Mouse (Mus musculus) spleen, postnatal 4 days (tissue): Measurements from ENCODE around the gene Pdzd3.
A peak's percentile ranks its signal among the peaks of the same experiment; 100 is the strongest.

Source experiments
- DNase-seq, 2 experiments: peaks; one replicate each; pipeline ENCODE4 v3.0.0; 2022; ENCODE audit warnings: low spot score in 2 of 2

Pdzd3 gene

GRCm38 (mm10) chr9:44250445-44250844 lies 826 bp downstream of the Pdzd3 start:
- no peak for DNase-seq

- peak; percentile 70 to 83 for DNase-seq
Observed at GRCm38 (mm10) chr9:44249181-44250146, 1.8 kb downstream of the Pdzd3 start.

- DNase-seq: no peak
Observed at GRCm38 (mm10) chr9:44247907-44248306, 3.4 kb downstream of the Pdzd3 start.

GRCm38 (mm10) chr9:44243621-44244020 lies 7.7 kb downstream of the Pdzd3 start:
- DNase-seq: no peak

- no peak for DNase-seq
Observed at GRCm38 (mm10) chr9:44241418-44241817, 9.9 kb downstream of the Pdzd3 start.

DNA sequence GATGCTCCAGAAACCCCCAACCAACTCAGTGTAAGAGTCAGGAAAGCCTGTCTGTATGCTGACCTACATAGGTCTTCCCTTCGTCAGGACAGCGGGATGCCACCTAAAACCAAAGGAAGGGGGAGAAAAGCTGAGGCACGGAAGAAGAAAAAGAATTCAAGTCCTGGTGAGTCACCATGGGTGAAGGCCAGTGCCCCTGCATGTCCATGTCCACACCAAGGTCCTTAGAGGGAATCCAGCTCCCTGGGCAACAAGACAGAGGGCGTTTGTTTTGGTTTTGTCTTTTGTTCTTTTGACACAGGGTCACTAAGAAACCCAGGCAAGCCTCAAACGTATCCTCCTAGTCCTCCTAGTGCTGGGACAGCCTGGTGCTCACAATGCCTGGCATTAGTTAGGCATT lies 10.4 kb downstream of the Pdzd3 start:
- no peak for DNase-seq

DNA sequence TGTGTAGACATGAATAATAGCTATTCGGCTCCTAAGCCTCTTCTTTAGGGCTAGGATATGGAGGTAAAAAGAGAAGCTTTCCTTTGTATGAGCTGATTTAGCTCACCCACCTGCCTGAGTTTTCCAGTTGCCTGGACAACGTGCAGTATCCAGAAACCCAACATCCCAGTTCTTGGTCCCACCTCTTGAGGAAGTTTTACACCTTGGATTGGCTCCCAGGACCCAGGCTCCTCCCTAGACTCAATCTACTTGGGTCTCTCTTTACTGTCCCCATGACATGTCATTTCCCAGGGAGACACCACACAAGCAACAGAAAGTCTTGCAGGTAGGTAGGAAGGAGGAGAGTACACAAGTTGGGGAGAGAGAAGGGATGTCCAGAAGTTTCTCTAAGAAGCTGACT lies 10.9 kb downstream of the Pdzd3 start, which contains the start of gene Ccdc153:
Gene Ccdc153, plus strand, starts transcription at position 278 of the 400 bp plus-strand sequence.
- no peak for DNase-seq

GRCm38 (mm10) chr9:44239447-44239846 lies 11.8 kb downstream of the Pdzd3 start:
- DNase-seq: peak; percentile 55 to 79

DNA sequence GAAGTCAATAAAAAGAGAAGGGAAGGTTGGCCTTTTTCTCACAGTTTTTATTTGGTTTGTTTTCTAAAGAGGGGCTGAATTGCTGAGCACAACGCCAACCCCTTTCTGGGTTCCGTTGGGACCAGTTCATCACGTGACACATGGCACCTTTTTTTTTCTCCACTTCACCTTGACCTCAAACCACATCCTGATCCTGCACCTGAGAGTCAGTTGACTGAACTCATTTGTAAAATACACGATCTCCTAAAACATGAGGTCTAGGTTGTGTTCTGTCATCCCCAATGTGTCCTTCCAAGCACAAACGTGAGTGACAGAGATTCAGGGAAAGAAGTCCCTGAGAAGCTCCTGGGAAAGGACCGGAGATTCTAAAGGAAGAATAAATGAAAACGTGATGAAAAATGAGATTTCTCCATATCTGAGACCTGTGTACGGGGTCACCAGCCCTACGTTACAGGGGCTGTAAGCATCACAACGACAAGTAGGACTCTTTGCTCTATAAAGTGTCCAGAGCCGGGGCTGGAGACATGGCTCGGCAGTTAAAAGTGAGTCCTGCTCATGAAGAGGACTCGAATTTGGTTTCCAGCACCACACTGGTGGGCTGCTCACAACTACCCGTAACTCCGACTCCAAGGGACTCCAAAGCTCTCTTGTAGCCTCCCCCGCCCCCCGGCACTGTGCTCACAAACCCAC lies 12.6 kb downstream of the Pdzd3 start:
- no peak for DNase-seq

GRCm38 (mm10) chr9:44237128-44237527 lies 14.1 kb downstream of the Pdzd3 start:
- DNase-seq: no peak

- DNase-seq: no peak
Observed at GRCm38 (mm10) chr9:44236601-44237000, 14.7 kb downstream of the Pdzd3 start.

GRCm38 (mm10) chr9:44234479-44235427 lies 16.5 kb downstream of the Pdzd3 start:
- peak; percentile 80 to 87 for DNase-seq

GRCm38 (mm10) chr9:44233802-44234478 lies 17.3 kb downstream of the Pdzd3 start, which contains the start of gene Cbl:
Gene Cbl (minus strand): TSS chr9:44234049.
- peak; percentile 98 to 99 for DNase-seq

GRCm38 (mm10) chr9:44233021-44233801 lies 18.1 kb downstream of the Pdzd3 start:
- peak in 1 of 2 experiments; percentile 55 for DNase-seq

- DNase-seq: no peak
Observed at GRCm38 (mm10) chr9:44231609-44232008, 19.7 kb downstream of the Pdzd3 start.

- no peak for DNase-seq
Observed at GRCm38 (mm10) chr9:44225993-44226392, 25.3 kb downstream of the Pdzd3 start.

DNA sequence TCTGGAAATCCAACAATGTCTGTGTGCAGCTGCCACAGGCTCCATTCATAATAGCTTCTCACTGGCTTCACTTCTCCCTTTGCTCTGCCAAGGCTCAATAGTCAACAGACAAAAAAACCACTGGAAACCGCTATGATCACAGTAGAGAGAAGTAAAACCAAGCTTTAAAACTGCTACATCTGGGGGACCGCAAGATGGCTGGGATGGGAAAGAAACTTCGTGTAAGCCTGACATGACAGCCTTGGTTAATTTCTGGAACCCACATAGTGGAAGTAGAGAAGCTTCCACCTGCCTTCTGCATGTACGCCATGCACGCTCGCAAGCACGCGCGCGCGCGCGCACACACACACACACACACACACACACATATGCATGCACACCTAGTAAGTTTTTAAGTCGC lies 37.7 kb downstream of the Pdzd3 start:
- DNase-seq: no peak

GRCm38 (mm10) chr9:44212406-44212805 lies 38.9 kb downstream of the Pdzd3 start:
- no peak for DNase-seq

GRCm38 (mm10) chr9:44209416-44209815 lies 41.9 kb downstream of the Pdzd3 start:
- no peak for DNase-seq

GRCm38 (mm10) chr9:44207840-44208239 lies 43.4 kb downstream of the Pdzd3 start:
- no peak for DNase-seq
